Mouse (Mus musculus) forebrain, embryonic 14.5 days (tissue): ENCODE measurements around the gene Dmrtc2. TPM values are rescaled to one million over a fixed set of nuclear protein-coding genes. Genes with fewer than 3 reads are reported as not detected.
"Not testable (repeated sequence)": the region's sequence is repeated elsewhere in the genome, so short reads cannot be mapped to it uniquely, and the experiment has no call there.

Experiments used
- ATAC-seq: fragments of 200-750 bp; cut with Nextera tagmentation; 2 replicates; pipeline ENCODE4 v1.8.0; 2017; ENCODE audit warnings: mild to moderate bottlenecking, moderate library complexity
- DNase-seq: peaks from one replicate; pipeline ENCODE4 v3.0.0-alpha.2; 2015; ENCODE audit warnings: low spot score
- H3K27ac ChIP-seq: fragments of 300-500 bp; sonication (generic); 2 replicates; pipeline ENCODE4 v1.5.1; 2014; ENCODE audit warnings: low read depth, mild to moderate bottlenecking, control low read depth, low read length, moderate library complexity
- H3K27me3 ChIP-seq: fragments of 300-500 bp; sonication (generic); replicated peaks from 2 replicates; pipeline ENCODE4 v1.6.1; 2014; ENCODE audit warnings: low read length, control low read depth, mixed read lengths; ENCODE audit not compliant: control insufficient read depth, insufficient read depth
- H3K36me3 ChIP-seq: fragments of 300-500 bp; sonication (generic); 2 replicates; pipeline ENCODE4 v1.6.1; 2014; ENCODE audit warnings: low read length, control low read depth; ENCODE audit not compliant: control insufficient read depth, insufficient read depth
- H3K4me1 ChIP-seq: fragments of 300-500 bp; sonication (generic); 2 replicates; pipeline ENCODE4 v1.6.1; 2014; ENCODE audit warnings: antibody characterized with exemption, low read length, control low read depth; ENCODE audit not compliant: control insufficient read depth, insufficient read depth
- H3K4me2 ChIP-seq: fragments of 300-500 bp; sonication (generic); 2 replicates; pipeline ENCODE4 v1.6.1; 2014; ENCODE audit warnings: mild to moderate bottlenecking, control low read depth, low read length
- H3K4me3 ChIP-seq: fragments of 300-500 bp; sonication (generic); 2 replicates; pipeline ENCODE4 v1.5.1; 2014; ENCODE audit warnings: low read depth, low read length, control low read depth
- H3K9ac ChIP-seq: fragments of 300-500 bp; sonication (generic); 2 replicates; pipeline ENCODE4 v1.6.1; 2014; ENCODE audit warnings: mild to moderate bottlenecking, low read length, control low read depth, moderate library complexity
- H3K9me3 ChIP-seq: fragments of 300-500 bp; sonication (generic); replicated peaks from 2 replicates; pipeline ENCODE4 v1.6.1; 2016; ENCODE audit warnings: low read length, control low read depth, mixed read lengths; ENCODE audit not compliant: control insufficient read depth
- WGBS: fragments of 180-500 bp; shearing (Covaris S2); extraction: QIAGEN DNeasy Blood & Tissue Kit; methylation state at CpG from one replicate; pipeline ENCODE4 v1.1.7; 2014; 5-methylcytosine and 5-hydroxymethylcytosine counted together
- polyA plus RNA-seq: library from polyadenylated mRNA; unstranded; fragments of >200 nt; fragmentation: Nextera tagmentation; extraction: Ambion mirVana; gene quantifications from 2 replicates; pipeline ENCODE4 v1.2.1, GENCODE M21; 2014

The Dmrtc2 gene
- polyA plus RNA-seq, 1 experiment from 2014 or later = not detected

DNA sequence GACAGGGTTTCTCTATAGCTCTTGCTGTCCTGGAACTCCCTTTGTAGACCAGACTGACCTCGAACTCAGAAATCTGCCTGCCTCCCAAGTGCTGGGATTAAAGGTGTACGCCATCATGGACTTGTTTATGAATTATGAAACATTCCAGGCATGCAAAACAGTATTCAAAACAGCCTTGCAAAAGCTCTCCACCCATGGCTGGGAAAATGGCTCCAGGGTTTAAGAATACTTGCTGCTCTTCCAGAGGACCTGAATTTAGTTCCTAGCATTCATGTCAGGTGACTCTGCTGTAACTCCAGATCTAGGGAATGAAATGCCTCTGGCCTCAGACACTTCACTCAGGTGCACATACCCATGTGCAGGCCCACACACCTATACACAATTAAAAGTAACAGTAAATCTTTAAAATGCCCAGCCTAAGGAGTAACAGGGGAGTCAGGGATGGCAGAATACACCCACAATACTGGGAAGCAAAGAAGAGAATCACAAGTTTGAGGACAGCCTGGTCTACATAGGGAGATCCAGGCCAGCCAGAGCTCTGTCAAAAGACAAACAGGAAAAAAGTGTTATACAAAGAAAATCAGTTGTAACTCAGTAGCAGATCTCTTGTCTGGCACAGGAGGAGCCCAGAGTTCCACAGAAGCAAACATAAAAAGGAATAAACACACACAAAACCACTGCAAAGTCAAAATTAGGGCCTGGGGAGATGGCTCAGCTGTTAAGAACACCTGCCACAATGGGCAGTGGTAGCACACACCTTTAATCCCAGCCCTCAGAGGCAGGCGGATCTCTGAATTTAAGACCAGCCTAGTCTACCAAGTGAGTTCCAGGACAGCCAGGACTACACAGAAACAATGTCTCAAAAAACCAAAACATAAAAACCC is 21.6 kb downstream of the Dmrtc2 start:
- H3K9ac ChIP-seq = 0 out of 2 replicates have a peak overlapping the region, but pooled peaks have one; percentile 32
- ATAC-seq = no peak
- WGBS = 76% methylated on average over 3 of the region's 3 CpGs

DNA sequence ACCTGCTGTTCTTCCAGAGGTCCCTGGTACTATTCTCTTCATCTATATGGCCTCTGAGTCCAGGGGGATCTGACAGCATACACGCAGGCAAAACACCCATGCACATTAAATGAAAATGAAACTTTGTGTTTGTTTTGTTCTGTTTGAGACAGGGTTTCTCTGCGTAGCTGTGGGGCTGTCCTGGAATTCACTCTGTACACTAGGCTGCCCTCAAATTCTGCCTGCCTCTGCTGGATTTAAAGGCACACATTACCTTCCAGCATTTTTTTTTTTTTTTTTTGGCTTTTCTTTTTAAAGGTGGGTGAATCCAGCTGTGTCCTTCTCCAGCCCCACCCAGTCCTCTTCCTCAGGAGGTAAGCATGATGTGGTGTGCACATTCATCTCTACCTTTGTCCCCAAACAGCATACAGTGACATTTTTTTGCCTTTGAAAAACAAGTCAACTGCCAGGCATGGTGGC is 22.3 kb downstream of the Dmrtc2 start:
- H3K36me3 ChIP-seq = peaks cover 47% of the 10 kb centered on the region
- WGBS = 78% methylated on average over 2 of the region's 2 CpGs
- H3K27me3 ChIP-seq = no peaks in the 10 kb centered on the region
- H3K9me3 ChIP-seq = no peaks in the 10 kb centered on the region
- ATAC-seq = no peak
- no peak overlapping the region for H3K4me2 ChIP-seq
- no peak overlapping the region for H3K9ac ChIP-seq
- H3K27ac ChIP-seq = no peak overlapping the region
- no peak overlapping the region for H3K4me3 ChIP-seq
- no peak for DNase-seq
- H3K4me1 ChIP-seq = no peaks in the 10 kb centered on the region

More for the DNA sequence above, 21.6 kb downstream of the Dmrtc2 start:
- DNase-seq = no peak
- H3K4me1 ChIP-seq = no peaks in the 10 kb centered on the region; the same call in 1 of the 2 replicates
- H3K36me3 ChIP-seq = peaks cover 54% of the 10 kb centered on the region
- no peaks in the 10 kb centered on the region for H3K9me3 ChIP-seq
- no peak overlapping the region for H3K4me2 ChIP-seq
- H3K4me3 ChIP-seq = no peak overlapping the region
- no peaks in the 10 kb centered on the region for H3K27me3 ChIP-seq
- no peak overlapping the region for H3K27ac ChIP-seq

DNA sequence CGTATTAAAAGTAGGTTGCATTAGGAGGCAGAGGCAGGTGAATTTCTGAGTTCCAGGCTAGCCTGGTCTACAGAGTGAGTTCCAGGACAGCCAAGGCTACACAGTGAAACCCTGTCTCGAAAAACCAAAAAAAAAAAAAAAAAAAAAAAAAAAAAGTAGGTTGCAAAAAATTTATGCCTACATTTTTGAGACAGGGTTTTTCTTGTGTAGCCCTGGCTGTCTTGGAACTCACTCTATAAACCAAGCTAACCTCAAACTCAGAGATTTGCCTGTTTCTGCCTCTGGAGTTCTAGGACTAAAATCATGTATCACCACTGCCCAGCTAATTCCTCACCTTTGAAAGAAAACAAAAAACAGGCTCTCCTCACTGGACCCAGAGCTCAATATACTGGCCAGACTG is 25.9 kb downstream of the Dmrtc2 start:
- peaks cover 13% of the 10 kb centered on the region for H3K36me3 ChIP-seq
- ATAC-seq, H3K9me3 ChIP-seq, H3K4me2 ChIP-seq, H3K9ac ChIP-seq, H3K27me3 ChIP-seq, H3K4me3 ChIP-seq, H3K4me1 ChIP-seq, H3K27ac ChIP-seq, DNase-seq: not testable (repeated sequence)
- WGBS = 83% methylated on average over 2 of the region's 2 CpGs

- ATAC-seq (no peak), DNase-seq (no peak)
- no peak overlapping the region for H3K4me2 ChIP-seq
- H3K27me3 ChIP-seq = no peaks in the 10 kb centered on the region
- no peak overlapping the region for H3K4me3 ChIP-seq
- 78% methylated on average over 8 of the region's 8 CpGs for WGBS
- no peaks in the 10 kb centered on the region for H3K9me3 ChIP-seq
- H3K9ac ChIP-seq = no peak overlapping the region
- peaks cover 7% of the 10 kb centered on the region for H3K36me3 ChIP-seq
- no peaks in the 10 kb centered on the region for H3K4me1 ChIP-seq
- no peak overlapping the region for H3K27ac ChIP-seq
Measured at GRCm38 (mm10) chr7:24896269-24896668, 26.4 kb downstream of the Dmrtc2 start.

- no peak for DNase-seq
- Histone ChIP-seq H3K4me1 (no peaks in the 10 kb centered on the region), H3K27me3 (no peaks in the 10 kb centered on the region), H3K9me3 (no peaks in the 10 kb centered on the region), H3K4me3 (no peak within 1 kb of the TSS), H3K9ac (no peak within 1 kb of the TSS), H3K36me3 (no peaks in the 10 kb centered on the region), H3K27ac (no peak within 1 kb of the TSS), H3K4me2 (no peak within 1 kb of the TSS)
- 85% methylated on average over 12 of the region's 12 CpGs for WGBS
- ATAC-seq = no peak
Measured at GRCm38 (mm10) chr7:24897224-24897623, 27.4 kb downstream of the Dmrtc2 start, which contains the start of gene Cd79a. Cd79a (plus strand) TSS chr7:24897381.

GRCm38 (mm10) chr7:24897959-24898358 is 28.1 kb downstream of the Dmrtc2 start:
- H3K27ac ChIP-seq = no peak overlapping the region
- H3K4me2 ChIP-seq = no peak overlapping the region
- WGBS = 76% methylated on average over 5 of the region's 5 CpGs
- H3K4me1 ChIP-seq = no peaks in the 10 kb centered on the region
- no peaks in the 10 kb centered on the region for H3K36me3 ChIP-seq
- ATAC-seq = no peak
- no peaks in the 10 kb centered on the region for H3K9me3 ChIP-seq
- no peak for DNase-seq
- H3K27me3 ChIP-seq = no peaks in the 10 kb centered on the region
- H3K4me3 ChIP-seq = no peak overlapping the region
- no peak overlapping the region for H3K9ac ChIP-seq

GRCm38 (mm10) chr7:24901114-24901513 is 31.3 kb downstream of the Dmrtc2 start:
- H3K36me3 ChIP-seq = no peaks in the 10 kb centered on the region
- 90% methylated on average over 6 of the region's 6 CpGs for WGBS
- no peak overlapping the region for H3K9ac ChIP-seq
- no peak overlapping the region for H3K4me2 ChIP-seq
- H3K27me3 ChIP-seq = no peaks in the 10 kb centered on the region
- no peak for ATAC-seq
- no peak overlapping the region for H3K27ac ChIP-seq
- no peak for DNase-seq
- no peaks in the 10 kb centered on the region for H3K9me3 ChIP-seq
- no peak overlapping the region for H3K4me3 ChIP-seq
- peaks cover 2% of the 10 kb centered on the region; the same call in 1 of the 2 replicates for H3K4me1 ChIP-seq

- no peak overlapping the region for H3K27ac ChIP-seq
- no peaks in the 10 kb centered on the region for H3K9me3 ChIP-seq
- ATAC-seq (no peak), DNase-seq (no peak)
- H3K4me3 ChIP-seq = no peak overlapping the region
- H3K36me3 ChIP-seq = no peaks in the 10 kb centered on the region
- no peak overlapping the region for H3K9ac ChIP-seq
- WGBS = 75% methylated on average over 1 of the region's 1 CpGs
- no peaks in the 10 kb centered on the region for H3K27me3 ChIP-seq
- peaks cover 2% of the 10 kb centered on the region; the same call in 1 of the 2 replicates for H3K4me1 ChIP-seq
- H3K4me2 ChIP-seq = no peak overlapping the region
Measured at GRCm38 (mm10) chr7:24901842-24902241, 32.0 kb downstream of the Dmrtc2 start.

GRCm38 (mm10) chr7:24902264-24902629 is 32.4 kb downstream of the Dmrtc2 start:
- 59% methylated on average over 2 of the region's 2 CpGs for WGBS
- ATAC-seq (no peak), DNase-seq (no peak)
- H3K9me3 ChIP-seq = no peaks in the 10 kb centered on the region
- H3K9ac ChIP-seq = no peak overlapping the region
- H3K4me1 ChIP-seq = peaks cover 2% of the 10 kb centered on the region; the same call in 1 of the 2 replicates
- H3K4me3 ChIP-seq = peak overlapping the region; percentile 59
- peak overlapping the region; percentile 60; the same call in 1 of the 2 replicates for H3K27ac ChIP-seq
- peak overlapping the region; percentile 80 for H3K4me2 ChIP-seq
- H3K36me3 ChIP-seq = no peaks in the 10 kb centered on the region
- no peaks in the 10 kb centered on the region for H3K27me3 ChIP-seq
